Mouse (Mus musculus) small intestine, adult 2 months (tissue): ENCODE measurements around the gene Trim38.
A peak's percentile ranks its signal among the peaks of the same experiment; 100 is the strongest.

Source experiments
- CTCF ChIP-seq: fragments of 200-500 bp; IDR thresholded peaks from 2 replicates; pipeline ENCODE4 v1.5.1; 2012; ENCODE audit warnings: low read depth, mild to moderate bottlenecking, control low read depth, inconsistent platforms, low read length, moderate library complexity, mixed read lengths; ENCODE audit not compliant: insufficient replicate concordance, insufficient read length; ENCODE audit errors: extremely low read depth
- POLR2A ChIP-seq: fragments of 200-500 bp; IDR thresholded peaks from 2 replicates; pipeline ENCODE4 v1.6.1; 2012; ENCODE audit warnings: low read depth, mild to moderate bottlenecking, control low read depth, inconsistent platforms, low read length, moderate library complexity

DNA sequence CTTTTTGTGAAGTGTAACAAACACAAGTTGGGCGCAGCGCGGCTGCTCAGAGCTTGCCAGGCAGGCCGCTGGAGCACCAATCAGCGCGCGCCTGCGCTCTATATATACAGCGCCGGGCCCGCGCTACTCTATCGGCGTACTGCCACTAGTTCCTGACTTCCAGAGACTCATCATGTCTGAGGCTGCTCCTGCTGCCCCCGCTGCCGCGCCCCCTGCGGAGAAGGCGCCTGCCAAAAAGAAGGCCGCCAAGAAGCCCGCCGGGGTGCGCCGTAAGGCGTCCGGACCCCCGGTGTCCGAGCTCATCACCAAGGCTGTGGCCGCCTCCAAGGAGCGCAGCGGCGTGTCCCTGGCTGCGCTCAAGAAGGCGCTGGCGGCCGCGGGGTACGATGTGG is 31.0 kb upstream of the Trim38 start, which contains the start of gene Hist1h1c:
- peak; percentile 99 for TF ChIP-seq POLR2A
- TF ChIP-seq CTCF = no peak
